Mouse (Mus musculus) forebrain, postnatal 0 days (tissue): ENCODE measurements around the gene Washc1. TPM values are rescaled to one million over a fixed set of nuclear protein-coding genes. Genes with fewer than 3 reads are reported as not detected.
A peak's percentile ranks its signal among the peaks of the same experiment; 100 is the strongest.

Source experiments
- ATAC-seq: fragments of 200-750 bp; cut with Nextera tagmentation; 2 replicates; pipeline ENCODE4 v1.8.0; 2017; ENCODE audit warnings: mild to moderate bottlenecking, moderate library complexity
- DNase-seq: peaks from one replicate; pipeline ENCODE4 v3.0.0-alpha.2; 2015
- H3K27ac ChIP-seq: fragments of 300-500 bp; sonication (generic); 2 replicates; pipeline ENCODE4 v1.5.1; 2014; ENCODE audit warnings: low read depth, mild to moderate bottlenecking, antibody characterized with exemption, low read length, moderate library complexity, mixed read lengths
- H3K27me3 ChIP-seq: fragments of 300-500 bp; sonication (generic); 2 replicates; pipeline ENCODE4 v1.6.1; 2014; ENCODE audit warnings: mild to moderate bottlenecking, low read length, mixed read lengths; ENCODE audit not compliant: insufficient read depth
- H3K36me3 ChIP-seq: fragments of 300-500 bp; sonication (generic); 2 replicates; pipeline ENCODE4 v1.6.1; 2014; ENCODE audit warnings: mild to moderate bottlenecking, moderate library complexity; ENCODE audit not compliant: insufficient read depth
- H3K4me1 ChIP-seq: fragments of 300-500 bp; sonication (generic); 2 replicates; pipeline ENCODE4 v1.6.1; 2014; ENCODE audit warnings: antibody characterized with exemption; ENCODE audit not compliant: insufficient read depth
- H3K4me2 ChIP-seq: fragments of 300-500 bp; sonication (generic); 2 replicates; pipeline ENCODE4 v1.6.1; 2014; ENCODE audit warnings: low read depth, mild to moderate bottlenecking, moderate library complexity
- H3K4me3 ChIP-seq: fragments of 300-500 bp; sonication (generic); 2 replicates; pipeline ENCODE4 v1.5.1; 2014; ENCODE audit warnings: low read depth, low read length, mixed read lengths
- H3K9ac ChIP-seq: fragments of 300-500 bp; sonication (generic); 2 replicates; pipeline ENCODE4 v1.6.1; 2014; ENCODE audit warnings: mild to moderate bottlenecking
- H3K9me3 ChIP-seq: fragments of 300-500 bp; sonication (generic); 2 replicates; pipeline ENCODE4 v1.6.1; 2016; ENCODE audit warnings: low read length
- CTCF ChIP-seq: sonication (generic); IDR thresholded peaks from 2 replicates; pipeline ENCODE4 v1.5.1; 2016; ENCODE audit warnings: antibody characterized with exemption, control low read depth, low read depth
- WGBS: fragments of 180-500 bp; shearing (Covaris S2); extraction: QIAGEN DNeasy Blood & Tissue Kit; methylation state at CpG from one replicate; pipeline ENCODE4 v1.1.7; 2014; 5-methylcytosine and 5-hydroxymethylcytosine counted together
- polyA plus RNA-seq: library from polyadenylated mRNA; unstranded; fragments of >200 nt; fragmentation: Nextera tagmentation; extraction: Ambion mirVana; gene quantifications from 2 replicates; pipeline ENCODE4 v1.2.1, GENCODE M21; 2015
- total RNA-seq: library from RNA; depleted of rRNA; stranded (reverse); fragments of >200 nt; gene quantifications from 2 replicates; pipeline ENCODE4 v1.2.3, GENCODE M21; 2014

The Washc1 gene
- total and polyA plus RNA-seq, 2 experiments from 2014 or later: 42.0 to 54.6 TPM

- Histone ChIP-seq H3K4me1 (peaks cover 12% of the 10 kb centered on the region; the same call in 1 of the 2 replicates), H3K27ac (peak overlapping the region; percentile 97), H3K4me2 (peak overlapping the region; percentile 68), H3K36me3 (peaks cover 18% of the 10 kb centered on the region), H3K9me3 (no peaks in the 10 kb centered on the region), H3K4me3 (peak overlapping the region; percentile 94), H3K27me3 (no peaks in the 10 kb centered on the region), H3K9ac (peak overlapping the region; percentile 87)
- peak; percentile 58 for ATAC-seq
- no peak for DNase-seq
- TF ChIP-seq CTCF: no peak
- under 1% methylated on average over 23 of the region's 23 CpGs for WGBS
Measured at GRCm38 (mm10) chr17:66077437-66077850, 33.9 kb upstream of the Washc1 start.

- Histone ChIP-seq H3K4me3 (no peak overlapping the region), H3K27me3 (no peaks in the 10 kb centered on the region), H3K9me3 (no peaks in the 10 kb centered on the region), H3K36me3 (peaks cover 41% of the 10 kb centered on the region), H3K4me1 (no peaks in the 10 kb centered on the region), H3K4me2 (no peak overlapping the region), H3K9ac (no peak overlapping the region), H3K27ac (no peak overlapping the region)
- DNase-seq (no peak), ATAC-seq (no peak)
- TF ChIP-seq CTCF: 0 out of 2 replicates have a peak, but pooled peaks have one; percentile 3
- 95% methylated on average over 1 of the region's 1 CpGs for WGBS
Measured at GRCm38 (mm10) chr17:66084486-66084885, 26.9 kb upstream of the Washc1 start.

GRCm38 (mm10) chr17:66085038-66085437, 26.3 kb upstream of the Washc1 start:
- ATAC-seq (no peak), DNase-seq (no peak)
- Histone ChIP-seq H3K9ac (no peak overlapping the region), H3K9me3 (no peaks in the 10 kb centered on the region), H3K27ac (no peak overlapping the region), H3K4me3 (no peak overlapping the region), H3K36me3 (peaks cover 36% of the 10 kb centered on the region), H3K4me1 (no peaks in the 10 kb centered on the region), H3K4me2 (no peak overlapping the region), H3K27me3 (no peaks in the 10 kb centered on the region)
- TF ChIP-seq CTCF: no peak
- 95% methylated on average over 1 of the region's 1 CpGs for WGBS

- TF ChIP-seq CTCF: no peak
- Histone ChIP-seq H3K36me3 (peaks cover 22% of the 10 kb centered on the region), H3K27me3 (no peaks in the 10 kb centered on the region), H3K27ac (no peak overlapping the region), H3K4me2 (no peak overlapping the region), H3K9ac (no peak overlapping the region), H3K9me3 (no peaks in the 10 kb centered on the region), H3K4me3 (no peak overlapping the region), H3K4me1 (no peaks in the 10 kb centered on the region)
- DNase-seq: no peak
- no peak for ATAC-seq
Measured at GRCm38 (mm10) chr17:66090251-66090650, 21.1 kb upstream of the Washc1 start.

GRCm38 (mm10) chr17:66091392-66091791, 20.0 kb upstream of the Washc1 start:
- H3K4me1 ChIP-seq: no peaks in the 10 kb centered on the region
- DNase-seq: no peak
- TF ChIP-seq CTCF: no peak
- no peaks in the 10 kb centered on the region for H3K27me3 ChIP-seq
- peaks cover 16% of the 10 kb centered on the region; the same call in 1 of the 2 replicates for H3K36me3 ChIP-seq
- no peak overlapping the region for H3K4me3 ChIP-seq
- H3K9ac ChIP-seq: no peak overlapping the region
- no peak for ATAC-seq
- H3K9me3 ChIP-seq: no peaks in the 10 kb centered on the region
- H3K27ac ChIP-seq: no peak overlapping the region
- WGBS: 84% methylated on average over 2 of the region's 2 CpGs
- no peak overlapping the region for H3K4me2 ChIP-seq

GRCm38 (mm10) chr17:66092065-66092464, 19.3 kb upstream of the Washc1 start:
- Histone ChIP-seq H3K4me2 (no peak overlapping the region), H3K27me3 (no peaks in the 10 kb centered on the region), H3K9ac (no peak overlapping the region), H3K4me1 (no peaks in the 10 kb centered on the region), H3K9me3 (no peaks in the 10 kb centered on the region), H3K36me3 (peaks cover 10% of the 10 kb centered on the region; the same call in 1 of the 2 replicates), H3K4me3 (no peak overlapping the region), H3K27ac (no peak overlapping the region)
- TF ChIP-seq CTCF: no peak
- ATAC-seq: no peak
- DNase-seq: no peak
- 97% methylated on average over 2 of the region's 2 CpGs for WGBS

- H3K4me3 ChIP-seq: no peak overlapping the region
- no peaks in the 10 kb centered on the region for H3K27me3 ChIP-seq
- no peak overlapping the region for H3K4me2 ChIP-seq
- DNase-seq (no peak), ATAC-seq (no peak)
- H3K27ac ChIP-seq: no peak overlapping the region
- no peak overlapping the region for H3K9ac ChIP-seq
- no peak for TF ChIP-seq CTCF
- no peaks in the 10 kb centered on the region for H3K9me3 ChIP-seq
- 0 out of 2 replicates have a peak, but pooled peaks cover 7% of the 10 kb centered on the region for H3K36me3 ChIP-seq
- WGBS: 83% methylated on average over 3 of the region's 3 CpGs
- no peaks in the 10 kb centered on the region for H3K4me1 ChIP-seq
Measured at GRCm38 (mm10) chr17:66092664-66093063, 18.7 kb upstream of the Washc1 start.
